Mouse (Mus musculus): ENCODE measurements around the gene Ccdc34.
"Not testable (repeated sequence)": the region's sequence is repeated elsewhere in the genome, so short reads cannot be mapped to it uniquely, and the experiment has no call there.

Ccdc34 gene

GRCm38 (mm10) chr2:110077655-110078054 is 60.0 kb downstream of the Ccdc34 start:
- CTCF ChIA-PET, result no interaction called here

GRCm38 (mm10) chr2:110080532-110080931 is 62.9 kb downstream of the Ccdc34 start:
- CTCF ChIA-PET, result no interaction called here

GRCm38 (mm10) chr2:110082975-110083374 is 65.4 kb downstream of the Ccdc34 start:
- CTCF ChIA-PET, result no interaction called here

- CTCF ChIA-PET, result no interaction called here
These were observed 68.1 kb downstream of the Ccdc34 start for GRCm38 (mm10) chr2:110085701-110086143.

- CTCF ChIA-PET, result no interaction called here
These were observed 96.5 kb downstream of the Ccdc34 start for GRCm38 (mm10) chr2:110114133-110114532.

GRCm38 (mm10) chr2:110129396-110129795 is 111.8 kb downstream of the Ccdc34 start:
- CTCF ChIA-PET, result no interaction called here

GRCm38 (mm10) chr2:110131573-110131972 is 114.0 kb downstream of the Ccdc34 start:
- CTCF ChIA-PET, result no interaction called here

GRCm38 (mm10) chr2:110133356-110134115 is 115.9 kb downstream of the Ccdc34 start:
- CTCF ChIA-PET, result no interaction called here

GRCm38 (mm10) chr2:110134765-110135594 is 117.4 kb downstream of the Ccdc34 start:
- CTCF ChIA-PET, result no interaction called here

- CTCF ChIA-PET, result no interaction called here
These were observed 119.7 kb downstream of the Ccdc34 start for GRCm38 (mm10) chr2:110137291-110137690.

- CTCF ChIA-PET, result no interaction called here
These were observed 120.5 kb downstream of the Ccdc34 start for GRCm38 (mm10) chr2:110138096-110138495.

GRCm38 (mm10) chr2:110147980-110148379 is 130.4 kb downstream of the Ccdc34 start:
- CTCF ChIA-PET, result not testable (repeated sequence)

- CTCF ChIA-PET, result no interaction called here
These were observed 131.6 kb downstream of the Ccdc34 start for GRCm38 (mm10) chr2:110149246-110149645.

GRCm38 (mm10) chr2:110156321-110156720 is 138.7 kb downstream of the Ccdc34 start:
- CTCF ChIA-PET, result no interaction called here

- CTCF ChIA-PET, result no interaction called here
These were observed 147.4 kb downstream of the Ccdc34 start for GRCm38 (mm10) chr2:110165003-110165402.

GRCm38 (mm10) chr2:110167694-110168093 is 150.1 kb downstream of the Ccdc34 start:
- CTCF ChIA-PET, result no interaction called here

- CTCF ChIA-PET, result no interaction called here
These were observed 150.7 kb downstream of the Ccdc34 start for GRCm38 (mm10) chr2:110168361-110168760.

GRCm38 (mm10) chr2:110172456-110172855 is 154.8 kb downstream of the Ccdc34 start:
- CTCF ChIA-PET, result no interaction called here

GRCm38 (mm10) chr2:110173818-110174247 is 156.2 kb downstream of the Ccdc34 start:
- CTCF ChIA-PET, result no interaction called here

- CTCF ChIA-PET, result interaction anchor here (0.6 kb wide), 1 partner anchor 1278 kb away, joined by 4 read pairs; no protein-coding TSS in a partner anchor
These were observed 159.3 kb downstream of the Ccdc34 start for GRCm38 (mm10) chr2:110176761-110177400.

- CTCF ChIA-PET, result interaction anchor here (0.6 kb wide), 1 partner anchor 1278 kb away, joined by 4 read pairs; no protein-coding TSS in a partner anchor
These were observed 159.8 kb downstream of the Ccdc34 start for GRCm38 (mm10) chr2:110177406-110177805.

GRCm38 (mm10) chr2:110177879-110178278 is 160.3 kb downstream of the Ccdc34 start:
- CTCF ChIA-PET, result no interaction called here

Data from spleen, embryonic (tissue).